Mouse (Mus musculus): Measurements from ENCODE around the gene E130309D02Rik.

DNA sequence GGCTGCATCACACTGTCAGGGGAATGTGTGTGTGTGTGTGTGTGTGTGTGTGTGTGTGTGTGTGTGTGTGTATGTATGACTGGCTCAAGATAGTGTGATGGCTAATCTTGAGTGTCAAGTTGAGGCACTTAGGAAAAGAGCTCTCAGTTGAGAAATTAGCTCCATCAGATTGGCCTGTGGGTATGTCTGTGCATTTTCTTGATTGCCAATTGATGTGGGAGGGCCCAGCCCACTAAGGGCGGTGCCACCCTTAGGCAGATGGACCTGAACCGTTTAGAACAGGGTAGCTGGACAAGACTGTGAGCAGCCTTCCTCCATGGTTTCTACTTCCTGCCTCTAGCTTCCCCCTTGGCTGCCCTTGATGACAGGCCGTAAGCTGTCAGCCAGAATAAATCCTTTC lies 43.1 kb downstream of the E130309D02Rik start:
- TF ChIP-seq EP300 (IDR thresholded peaks at IDR 0.05; ENCODE audit: insufficient read depth, low read depth, low read length): no peak
- TF ChIP-seq CTCF (IDR thresholded peaks at IDR 0.05): no peak
- no peak for TF ChIP-seq POLR2A (IDR thresholded peaks at IDR 0.05; ENCODE audit: insufficient read depth, low read depth, low read length)

Data from heart, adult 2 months (tissue).